Mouse (Mus musculus) heart, embryonic 16.5 days (tissue): ENCODE results near the gene 1700109H08Rik. TPM values are rescaled to one million over a fixed set of nuclear protein-coding genes. Genes with fewer than 3 reads are reported as not detected.

Source experiments
- ATAC-seq: fragments of 200-750 bp; cut with Nextera tagmentation; replicated peaks from 2 replicates; pipeline ENCODE4 v1.8.0; 2017; ENCODE audit warnings: moderate number of reproducible peaks; ENCODE audit not compliant: insufficient read depth, low FRiP score; ENCODE audit errors: extremely low read depth
- H3K27ac ChIP-seq: fragments of 300-500 bp; sonication (generic); 2 replicates; pipeline ENCODE4 v1.5.1; 2014; ENCODE audit warnings: mild to moderate bottlenecking, low read length, control low read depth, moderate library complexity
- H3K27me3 ChIP-seq: fragments of 300-500 bp; sonication (generic); 2 replicates; pipeline ENCODE4 v1.6.1; 2014; ENCODE audit warnings: low read length, mixed read lengths; ENCODE audit not compliant: control insufficient read depth, insufficient read depth
- H3K36me3 ChIP-seq: fragments of 300-500 bp; sonication (generic); 2 replicates; pipeline ENCODE4 v1.6.1; 2014; ENCODE audit not compliant: control insufficient read depth, insufficient read depth
- H3K4me1 ChIP-seq: fragments of 300-500 bp; sonication (generic); 2 replicates; pipeline ENCODE4 v1.6.1; 2014; ENCODE audit warnings: low read length, mixed read lengths; ENCODE audit not compliant: control insufficient read depth, insufficient read depth
- H3K4me2 ChIP-seq: fragments of 300-500 bp; sonication (generic); 2 replicates; pipeline ENCODE4 v1.6.1; 2014; ENCODE audit warnings: low read depth, mild to moderate bottlenecking, control low read depth, low read length
- H3K4me3 ChIP-seq: fragments of 300-500 bp; sonication (generic); 2 replicates; pipeline ENCODE4 v1.5.1; 2014; ENCODE audit warnings: mild to moderate bottlenecking, control low read depth, low read length
- H3K9ac ChIP-seq: fragments of 300-500 bp; sonication (generic); 2 replicates; pipeline ENCODE4 v1.6.1; 2014; ENCODE audit warnings: low read length, control low read depth
- H3K9me3 ChIP-seq: fragments of 300-500 bp; sonication (generic); replicated peaks from 2 replicates; pipeline ENCODE4 v1.6.1; 2016; ENCODE audit warnings: low read length; ENCODE audit not compliant: control insufficient read depth
- WGBS: fragments of 180-500 bp; shearing (Covaris S2); extraction: QIAGEN DNeasy Blood & Tissue Kit; methylation state at CpG from one replicate; pipeline ENCODE4 v1.1.7; 2014; 5-methylcytosine and 5-hydroxymethylcytosine counted together
- polyA plus RNA-seq: library from polyadenylated mRNA; unstranded; fragments of >200 nt; fragmentation: Nextera tagmentation; extraction: Ambion mirVana; gene quantifications from 2 replicates; pipeline ENCODE4 v1.2.1, GENCODE M21; 2015

The 1700109H08Rik gene
- polyA plus RNA-seq, 1 experiment from 2014 or later, result 2.3 TPM

DNA sequence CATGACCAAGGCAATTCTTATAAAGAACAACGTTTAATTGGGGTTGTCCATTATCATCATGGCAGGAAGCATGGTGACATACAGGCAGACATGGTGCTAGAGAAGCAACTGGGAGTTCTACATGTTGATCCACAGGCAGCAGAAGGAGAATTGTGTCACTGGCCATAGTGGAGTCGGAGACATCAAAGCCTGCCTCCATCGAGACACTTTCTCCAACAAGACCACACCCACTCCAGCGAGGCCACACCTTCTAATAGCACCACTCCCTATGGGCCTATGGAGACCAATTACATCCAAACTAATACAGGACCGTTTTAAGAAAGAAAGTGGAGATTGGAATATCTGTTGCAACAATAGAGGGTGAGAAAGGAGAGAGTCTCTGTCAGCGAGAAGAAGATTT lies 29.5 kb upstream of the 1700109H08Rik start:
- ATAC-seq, result no peak
- WGBS, result 71% methylated on average over 6 of the region's 6 CpGs
- H3K4me1 ChIP-seq, result peaks cover 14% of the 10 kb centered on the region
- H3K36me3 ChIP-seq, result 0 out of 2 replicates have a peak, but pooled peaks cover under 1% of the 10 kb centered on the region
- no peak overlapping the region for H3K4me3 ChIP-seq
- no peaks in the 10 kb centered on the region for H3K27me3 ChIP-seq
- H3K9ac ChIP-seq, result no peak overlapping the region
- no peak overlapping the region for H3K4me2 ChIP-seq
- H3K27ac ChIP-seq, result no peak overlapping the region
- no peaks in the 10 kb centered on the region for H3K9me3 ChIP-seq

DNA sequence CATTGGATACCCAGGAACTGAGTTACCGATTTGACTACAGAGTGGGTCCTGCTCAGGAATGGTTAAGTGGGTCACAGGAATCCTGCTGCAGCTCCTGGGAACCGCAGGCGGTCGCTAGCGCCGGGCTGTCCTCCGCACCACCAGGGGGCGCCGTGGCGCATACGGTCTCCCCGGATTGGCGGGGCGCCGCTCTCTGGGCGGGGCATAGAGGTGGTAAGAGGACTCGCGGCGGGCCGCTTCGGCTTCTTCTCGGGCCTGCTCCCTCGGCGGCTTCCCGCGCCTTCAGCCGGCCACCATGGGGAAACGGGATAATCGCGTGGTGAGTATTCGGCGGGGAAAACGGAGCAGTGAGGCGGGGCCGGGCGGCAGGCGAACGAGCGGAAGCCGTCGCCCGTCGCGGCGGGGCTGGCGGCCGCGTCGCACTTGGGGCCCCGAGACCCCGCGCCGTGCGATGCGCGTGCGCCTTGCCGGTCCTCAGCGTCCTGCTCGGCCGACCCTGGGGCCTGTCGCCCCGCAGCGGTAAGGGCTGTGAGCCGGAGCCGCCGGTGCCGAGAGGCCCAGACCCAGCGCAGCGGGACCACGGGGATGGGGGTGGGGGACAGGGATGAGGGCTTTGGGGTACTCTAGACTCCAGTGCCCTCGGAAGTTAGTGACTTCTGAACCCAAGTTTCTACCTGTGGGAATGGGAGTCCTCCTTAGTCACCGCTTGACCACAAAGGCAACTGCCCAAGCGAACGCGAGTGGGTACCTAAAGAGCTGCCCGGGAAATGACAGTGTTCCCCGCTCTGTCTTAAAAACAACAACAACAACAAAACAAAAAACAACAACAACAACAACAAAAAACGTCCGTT lies 27.5 kb upstream of the 1700109H08Rik start, which contains the start of gene Fam133b:
Gene Fam133b, plus strand, starts transcription at position 205 of the 851 bp plus-strand sequence.
- no peaks in the 10 kb centered on the region for H3K27me3 ChIP-seq
- H3K36me3 ChIP-seq, result 0 out of 2 replicates have a peak, but pooled peaks cover 3% of the 10 kb centered on the region
- H3K4me1 ChIP-seq, result peaks cover 14% of the 10 kb centered on the region
- H3K4me2 ChIP-seq, result peak within 1 kb of the TSS; percentile 89
- peak within 1 kb of the TSS; percentile 97 for H3K9ac ChIP-seq
- H3K4me3 ChIP-seq, result peak within 1 kb of the TSS; percentile 96
- H3K9me3 ChIP-seq, result no peaks in the 10 kb centered on the region
- peak within 1 kb of the TSS; percentile 88 for H3K27ac ChIP-seq
- WGBS, result under 1% methylated on average over 78 of the region's 80 CpGs
- ATAC-seq, result peak; percentile 92

DNA sequence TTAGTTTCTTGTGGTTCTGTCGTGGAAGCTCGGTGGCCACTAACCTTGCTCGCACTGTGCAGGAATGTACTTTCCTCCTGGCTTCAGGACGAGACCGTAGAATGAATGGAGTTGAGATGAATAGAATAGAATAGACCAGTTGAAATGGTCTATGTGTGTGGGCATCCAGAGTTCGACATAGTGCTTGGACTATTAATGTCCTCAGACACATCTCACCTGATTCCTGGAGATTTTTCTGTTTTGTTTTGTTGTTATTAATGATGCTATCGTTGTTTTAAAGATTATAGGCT lies 26.9 kb upstream of the 1700109H08Rik start:
- no peaks in the 10 kb centered on the region for H3K9me3 ChIP-seq
- H3K4me2 ChIP-seq, result peak overlapping the region; percentile 89
- peak overlapping the region; percentile 96 for H3K4me3 ChIP-seq
- H3K4me1 ChIP-seq, result peaks cover 14% of the 10 kb centered on the region
- H3K9ac ChIP-seq, result peak overlapping the region; percentile 97
- no peaks in the 10 kb centered on the region for H3K27me3 ChIP-seq
- H3K27ac ChIP-seq, result no peak overlapping the region
- WGBS, result 7% methylated on average over 7 of the region's 7 CpGs
- no peak for ATAC-seq
- H3K36me3 ChIP-seq, result 0 out of 2 replicates have a peak, but pooled peaks cover 3% of the 10 kb centered on the region

DNA sequence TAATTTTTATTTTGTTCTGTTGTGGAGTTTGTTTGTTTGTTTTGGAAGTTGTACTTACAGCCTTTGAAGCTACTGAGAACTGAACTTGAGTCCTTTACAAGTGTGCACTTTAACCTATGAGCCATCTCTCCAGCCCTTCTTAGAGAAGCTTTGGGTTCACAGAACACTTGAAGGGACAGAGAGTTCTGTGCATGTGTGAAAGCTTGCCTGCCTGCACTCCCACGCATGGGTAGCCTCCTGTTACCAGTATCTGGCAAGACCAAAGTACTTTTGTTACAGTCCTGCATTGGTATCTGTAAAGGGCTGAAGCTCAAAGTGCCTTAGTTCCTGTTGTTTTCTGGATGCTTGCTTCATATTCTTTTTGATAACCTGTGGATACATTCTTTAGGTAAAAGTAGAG lies 25.1 kb upstream of the 1700109H08Rik start:
- 0 out of 2 replicates have a peak, but pooled peaks cover 3% of the 10 kb centered on the region for H3K36me3 ChIP-seq
- H3K27ac ChIP-seq, result no peak overlapping the region
- no peak overlapping the region for H3K4me3 ChIP-seq
- peaks cover 14% of the 10 kb centered on the region for H3K4me1 ChIP-seq
- H3K4me2 ChIP-seq, result no peak overlapping the region
- no peaks in the 10 kb centered on the region for H3K9me3 ChIP-seq
- no peaks in the 10 kb centered on the region for H3K27me3 ChIP-seq
- H3K9ac ChIP-seq, result no peak overlapping the region
- ATAC-seq, result no peak
- 79% methylated on average over 1 of the region's 1 CpGs for WGBS

DNA sequence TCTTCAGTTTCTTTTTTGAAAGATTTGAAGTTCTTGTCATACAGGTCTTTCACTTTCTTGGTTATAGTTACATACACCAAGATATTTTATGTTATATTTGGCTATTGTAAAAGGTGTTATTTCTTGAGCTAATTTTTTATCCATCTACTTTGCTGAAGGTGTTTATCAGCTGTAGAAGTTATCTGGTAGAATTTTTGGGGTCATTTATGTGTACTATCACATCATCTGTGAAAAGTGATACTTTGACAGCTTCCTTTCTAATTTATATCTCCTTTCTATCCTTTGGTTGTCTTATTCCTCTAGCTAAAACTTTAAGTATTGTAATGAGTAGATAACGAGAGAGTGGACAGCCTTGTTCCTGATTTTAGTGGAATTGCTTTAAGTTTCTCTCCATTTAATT lies 19.9 kb upstream of the 1700109H08Rik start:
- ATAC-seq, result no peak
- 91% methylated on average over 1 of the region's 1 CpGs for whole genome bisulfite sequencing
- peaks cover 10% of the 10 kb centered on the region for H3K36me3 ChIP-seq
- no peaks in the 10 kb centered on the region for H3K27me3 ChIP-seq
- no peak overlapping the region for H3K9ac ChIP-seq
- no peaks in the 10 kb centered on the region for H3K4me1 ChIP-seq
- H3K27ac ChIP-seq, result no peak overlapping the region
- no peak overlapping the region for H3K4me2 ChIP-seq
- no peak overlapping the region for H3K4me3 ChIP-seq
- no peaks in the 10 kb centered on the region for H3K9me3 ChIP-seq

DNA sequence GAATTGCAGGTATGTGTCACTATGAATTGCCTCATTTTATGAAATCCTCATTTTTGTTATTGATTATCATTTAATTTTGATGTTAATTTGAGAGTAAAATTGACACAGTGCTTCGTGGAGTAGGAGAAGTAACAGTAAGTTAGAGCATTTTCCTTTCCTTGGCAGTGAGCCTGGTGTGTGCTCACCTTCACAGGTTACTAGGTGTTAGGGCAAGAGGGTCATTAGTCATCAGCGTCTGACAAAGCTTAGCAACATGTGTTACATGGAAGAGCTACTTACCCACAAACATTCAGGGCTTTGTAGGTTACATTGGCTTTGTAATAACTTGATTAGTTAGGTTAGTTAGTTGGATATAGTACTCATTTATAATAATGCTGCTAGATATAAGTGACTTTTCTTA lies 17.2 kb upstream of the 1700109H08Rik start:
- Histone ChIP-seq H3K27ac (no peak overlapping the region), H3K36me3 (peaks cover 14% of the 10 kb centered on the region), H3K27me3 (no peaks in the 10 kb centered on the region), H3K9ac (no peak overlapping the region), H3K4me1 (no peaks in the 10 kb centered on the region), H3K9me3 (no peaks in the 10 kb centered on the region), H3K4me2 (no peak overlapping the region), H3K4me3 (no peak overlapping the region)
- 89% methylated on average over 2 of the region's 2 CpGs for WGBS
- ATAC-seq, result no peak

DNA sequence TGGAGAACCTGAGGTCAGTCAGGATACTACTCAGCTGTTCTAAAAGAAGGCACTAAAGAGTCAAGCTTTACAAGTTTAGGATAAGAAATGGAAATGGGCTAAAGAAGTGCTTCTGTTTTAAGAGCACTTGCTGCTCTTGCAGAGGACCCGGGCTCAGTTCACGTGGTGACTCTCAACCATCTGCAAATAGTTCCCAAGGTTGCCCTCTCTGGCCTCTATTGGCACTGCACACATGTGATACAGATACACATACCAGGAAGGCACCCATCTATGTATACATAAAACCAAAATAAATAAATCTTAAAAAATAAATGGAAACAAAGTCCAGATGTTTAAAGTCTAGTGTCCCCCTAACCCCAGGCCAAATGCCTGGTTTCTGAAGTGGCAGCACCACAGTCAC lies 3.5 kb downstream of the 1700109H08Rik start:
- Histone ChIP-seq H3K4me3 (no peak overlapping the region), H3K4me2 (no peak overlapping the region), H3K4me1 (no peaks in the 10 kb centered on the region), H3K9ac (no peak overlapping the region), H3K36me3 (peaks cover 84% of the 10 kb centered on the region), H3K27me3 (no peaks in the 10 kb centered on the region), H3K9me3 (peaks cover 6% of the 10 kb centered on the region), H3K27ac (no peak overlapping the region)
- WGBS, result 88% methylated on average over 2 of the region's 2 CpGs
- ATAC-seq, result no peak

DNA sequence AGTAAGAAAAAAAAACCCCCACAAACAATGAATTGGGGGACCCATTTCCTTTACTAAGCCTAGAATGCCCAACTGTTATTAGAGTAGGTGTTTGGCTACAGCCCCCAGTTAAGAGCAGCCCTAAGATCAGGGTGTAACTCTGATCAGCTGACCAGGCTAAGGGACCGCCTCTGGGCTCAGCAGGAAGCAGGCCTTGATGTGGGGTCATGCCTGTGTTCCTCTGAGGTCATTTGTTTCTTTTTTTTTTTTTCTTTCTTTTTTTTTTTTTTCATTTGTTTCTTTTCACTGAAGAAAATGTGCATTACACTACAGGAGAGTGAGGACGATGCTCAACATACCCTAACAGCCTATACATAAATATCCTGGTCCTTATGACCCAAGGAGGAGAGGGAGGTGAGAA lies 6.6 kb downstream of the 1700109H08Rik start:
- 96% methylated on average over 2 of the region's 2 CpGs for WGBS

DNA sequence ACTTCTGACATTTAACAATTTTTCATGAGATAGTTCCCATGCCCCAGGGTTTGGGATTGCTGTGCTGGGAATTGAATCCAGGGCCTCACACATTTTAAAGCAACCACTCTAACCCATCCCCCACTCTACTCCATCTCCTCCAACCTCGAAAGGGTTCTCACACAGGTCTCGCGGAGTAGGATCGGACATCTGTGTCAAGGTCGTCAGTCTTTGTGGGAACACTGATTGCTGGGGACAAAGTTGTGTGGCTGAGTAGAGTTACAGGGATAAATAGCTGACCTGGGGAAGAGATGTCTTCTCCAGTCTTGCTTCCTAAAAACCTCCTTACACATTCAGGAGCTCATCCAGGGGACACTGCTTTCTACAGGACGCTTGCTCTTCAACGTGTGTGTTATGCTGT lies 7.7 kb downstream of the 1700109H08Rik start:
- peaks cover 69% of the 10 kb centered on the region for H3K36me3 ChIP-seq
- 90% methylated on average over 7 of the region's 7 CpGs for WGBS

More for the DNA sequence above, 6.6 kb downstream of the 1700109H08Rik start:
- Histone ChIP-seq H3K9me3 (peaks cover 6% of the 10 kb centered on the region), H3K27me3 (no peaks in the 10 kb centered on the region), H3K4me1 (no peaks in the 10 kb centered on the region), H3K9ac (no peak overlapping the region), H3K36me3 (peaks cover 71% of the 10 kb centered on the region), H3K4me3 (no peak overlapping the region), H3K4me2 (no peak overlapping the region), H3K27ac (no peak overlapping the region)
- no peak for ATAC-seq

More for the DNA sequence above, 7.7 kb downstream of the 1700109H08Rik start:
- no peak overlapping the region for H3K27ac ChIP-seq
- H3K9me3 ChIP-seq, result peaks cover 6% of the 10 kb centered on the region
- no peaks in the 10 kb centered on the region for H3K27me3 ChIP-seq
- H3K4me3 ChIP-seq, result no peak overlapping the region
- no peak for ATAC-seq
- H3K9ac ChIP-seq, result no peak overlapping the region
- no peak overlapping the region for H3K4me2 ChIP-seq
- H3K4me1 ChIP-seq, result no peaks in the 10 kb centered on the region
